Mouse (Mus musculus): ENCODE results near the gene Fry. TPM values are rescaled to one million over a fixed set of nuclear protein-coding genes. Genes with fewer than 3 reads are reported as not detected.

Gene Fry
- polyA plus RNA-seq, 1 experiment from 2014 or later: 10.2 TPM

DNA sequence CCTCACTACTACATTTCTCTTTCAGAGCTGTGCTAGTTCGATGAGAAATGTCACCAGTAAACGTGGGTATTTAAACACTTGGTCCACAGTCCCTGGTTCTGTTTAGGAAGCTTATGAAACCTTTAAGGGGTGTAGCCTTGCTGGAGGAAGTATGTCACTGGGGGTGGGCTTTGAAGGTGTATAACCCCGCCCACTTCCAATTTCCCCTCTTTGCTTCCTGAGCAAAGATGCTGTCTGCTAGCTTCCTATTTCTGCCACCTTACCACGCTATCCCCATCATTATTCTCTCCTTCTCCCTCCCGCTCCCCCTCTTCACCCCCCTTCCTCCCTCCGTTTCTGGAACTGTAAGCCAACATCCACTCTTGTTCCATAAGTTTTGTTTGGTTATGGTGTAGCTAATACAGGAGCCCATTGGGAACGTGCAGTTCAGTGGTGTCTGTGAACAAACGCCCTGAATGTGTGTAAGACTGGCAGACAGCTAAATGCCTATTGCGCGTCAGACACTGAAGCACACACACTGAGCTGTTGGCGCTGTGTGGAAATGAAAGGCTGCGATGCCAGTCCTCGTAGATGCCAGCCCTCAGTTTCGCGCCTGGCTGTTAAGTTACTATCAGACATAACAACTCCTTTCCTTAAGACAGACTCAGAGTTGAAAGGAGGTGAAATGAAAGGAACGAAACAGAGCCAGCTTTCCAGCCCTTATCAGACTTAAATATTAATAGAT is 37.8 kb downstream of the Fry start:
- H3K4me3 ChIP-seq: no peak overlapping the region
- ATAC-seq (ENCODE audit: insufficient number of reproducible peaks, insufficient read depth, low FRiP score, low TSS enrichment): no peak
- peaks cover 10% of the 10 kb centered on the region; the same call in 1 of the 2 replicates for H3K4me1 ChIP-seq
- no peaks in the 10 kb centered on the region for H3K36me3 ChIP-seq
- no peak overlapping the region for H3K4me2 ChIP-seq (replicated peaks)
- no peaks in the 10 kb centered on the region for H3K9me3 ChIP-seq
- no peak overlapping the region for H3K9ac ChIP-seq
- no peaks in the 10 kb centered on the region for H3K27me3 ChIP-seq
- no peak overlapping the region for H3K27ac ChIP-seq
- 87% methylated on average over 16 of the region's 16 CpGs for WGBS

DNA sequence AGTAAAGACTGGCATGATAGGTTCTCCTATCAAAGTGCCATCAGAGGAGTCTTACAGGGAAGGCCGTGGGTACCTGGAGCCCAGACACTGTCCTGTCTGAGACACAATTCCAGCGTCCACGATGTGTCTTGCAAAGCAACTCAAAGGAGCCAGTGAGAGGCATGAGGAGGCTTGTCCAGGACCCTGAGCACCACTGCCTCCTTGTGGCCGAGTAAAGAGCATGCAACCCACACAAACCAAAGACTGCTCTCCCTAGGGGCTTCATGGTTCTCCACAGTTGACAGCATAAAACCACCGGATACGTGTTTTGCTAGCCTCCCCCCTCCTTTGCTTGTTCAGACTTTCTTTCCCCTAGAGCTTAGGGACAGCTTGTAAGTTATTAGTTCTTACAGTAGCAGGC is 39.2 kb downstream of the Fry start:
- Histone ChIP-seq H3K4me2 (replicated peaks) (no peak overlapping the region), H3K27me3 (no peaks in the 10 kb centered on the region), H3K9ac (no peak overlapping the region), H3K4me3 (no peak overlapping the region), H3K36me3 (no peaks in the 10 kb centered on the region), H3K27ac (no peak overlapping the region), H3K4me1 (peaks cover 4% of the 10 kb centered on the region; the same call in 1 of the 2 replicates), H3K9me3 (no peaks in the 10 kb centered on the region)
- no peak for ATAC-seq (ENCODE audit: insufficient number of reproducible peaks, insufficient read depth, low FRiP score, low TSS enrichment)
- 36% methylated on average over 6 of the region's 6 CpGs for WGBS

DNA sequence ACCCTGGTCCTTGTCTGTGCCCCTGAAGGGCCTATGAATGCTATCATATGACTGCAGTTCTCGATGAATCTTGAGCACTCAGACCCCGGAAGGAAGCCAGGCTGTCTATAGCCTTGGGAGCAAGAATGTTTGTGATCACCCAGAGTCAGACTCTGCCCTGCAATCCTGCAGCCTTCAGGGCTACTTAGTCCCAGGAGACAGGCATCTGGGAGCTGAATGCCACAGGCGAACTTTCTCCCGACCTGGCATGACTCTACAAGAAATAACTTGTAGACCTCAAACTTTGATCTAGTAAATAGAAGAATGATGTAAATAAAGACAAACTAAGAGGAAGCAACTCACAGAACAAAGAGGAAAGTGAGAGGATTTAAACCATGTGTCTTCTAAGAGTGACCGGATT is 40.7 kb downstream of the Fry start:
- 30% methylated on average over 5 of the region's 5 CpGs for WGBS
- ATAC-seq (ENCODE audit: insufficient number of reproducible peaks, insufficient read depth, low FRiP score, low TSS enrichment): no peak
- Histone ChIP-seq H3K4me2 (replicated peaks) (no peak overlapping the region), H3K27me3 (no peaks in the 10 kb centered on the region), H3K9ac (no peak overlapping the region), H3K27ac (no peak overlapping the region), H3K4me1 (peaks cover 4% of the 10 kb centered on the region; the same call in 1 of the 2 replicates), H3K4me3 (no peak overlapping the region), H3K9me3 (no peaks in the 10 kb centered on the region), H3K36me3 (no peaks in the 10 kb centered on the region)

DNA sequence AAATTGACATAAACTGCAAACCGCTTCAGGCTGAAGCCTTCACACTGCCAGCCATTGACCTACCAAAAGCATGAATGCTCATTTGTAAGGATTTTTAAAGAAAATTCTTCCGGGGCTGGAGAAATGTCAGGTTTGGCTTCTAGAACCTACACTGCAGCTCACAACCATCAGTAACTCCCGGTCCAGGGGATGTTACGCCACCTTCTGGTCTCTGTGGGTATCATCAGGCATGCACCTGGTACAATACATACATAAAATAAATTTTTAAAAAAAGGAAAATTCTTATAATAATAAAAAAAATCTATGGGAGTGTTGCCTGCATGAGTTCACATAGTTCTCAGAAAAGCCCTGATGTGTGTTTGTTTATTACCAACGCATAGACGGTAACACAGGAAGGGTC is 42.7 kb downstream of the Fry start:
- Histone ChIP-seq H3K27me3 (no peaks in the 10 kb centered on the region), H3K9me3 (no peaks in the 10 kb centered on the region), H3K9ac (no peak overlapping the region), H3K27ac (no peak overlapping the region), H3K36me3 (no peaks in the 10 kb centered on the region), H3K4me3 (no peak overlapping the region), H3K4me1 (peaks cover 4% of the 10 kb centered on the region; the same call in 1 of the 2 replicates), H3K4me2 (replicated peaks) (no peak overlapping the region)
- ATAC-seq (ENCODE audit: insufficient number of reproducible peaks, insufficient read depth, low FRiP score, low TSS enrichment): no peak
- whole genome bisulfite sequencing: 80% methylated on average over 6 of the region's 6 CpGs

DNA sequence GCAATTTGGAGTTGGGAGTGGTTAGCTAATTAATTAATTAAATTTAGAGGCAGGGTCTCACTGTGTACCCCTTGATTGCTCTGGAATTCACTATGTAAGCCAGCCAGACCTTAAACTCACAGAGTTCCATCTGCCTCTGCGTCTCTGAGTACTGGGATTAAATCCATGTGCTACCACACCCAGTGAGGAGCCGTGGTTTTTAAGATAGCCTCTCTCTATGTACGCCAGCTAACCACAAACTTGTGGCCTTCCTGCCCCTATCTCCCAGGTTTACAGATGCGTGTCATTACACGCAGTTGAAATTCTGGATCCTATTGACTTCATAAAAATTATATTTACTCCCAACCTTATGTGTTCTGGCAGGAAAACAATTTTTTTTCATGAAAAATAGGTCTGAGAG is 43.5 kb downstream of the Fry start:
- Histone ChIP-seq H3K36me3 (no peaks in the 10 kb centered on the region), H3K27me3 (no peaks in the 10 kb centered on the region), H3K9me3 (no peaks in the 10 kb centered on the region), H3K27ac (no peak overlapping the region), H3K4me3 (no peak overlapping the region), H3K4me1 (peaks cover 4% of the 10 kb centered on the region; the same call in 1 of the 2 replicates), H3K9ac (no peak overlapping the region), H3K4me2 (replicated peaks) (no peak overlapping the region)
- ATAC-seq (ENCODE audit: insufficient number of reproducible peaks, insufficient read depth, low FRiP score, low TSS enrichment): no peak
- 52% methylated on average over 5 of the region's 5 CpGs for WGBS

DNA sequence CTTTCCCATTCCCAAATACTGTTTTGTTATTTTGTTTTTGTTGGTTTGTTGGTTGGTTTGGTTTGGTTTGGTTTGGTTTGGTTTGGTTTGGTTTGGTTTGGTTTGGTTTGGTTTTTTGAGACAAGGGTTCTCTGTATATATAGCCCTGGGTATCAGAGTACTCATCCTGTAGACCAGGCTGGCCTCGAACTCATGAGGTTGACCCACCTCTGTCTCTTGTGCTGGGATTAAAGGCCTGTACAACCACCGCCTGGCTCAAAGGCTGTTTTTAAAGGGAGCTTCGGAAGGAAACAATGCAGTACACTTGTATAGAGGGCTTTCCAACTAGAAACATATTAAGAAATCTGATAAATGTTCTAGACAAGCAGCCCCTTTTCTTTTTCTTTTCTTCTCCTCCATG is 46.2 kb downstream of the Fry start:
- no peak overlapping the region for H3K27ac ChIP-seq
- no peak overlapping the region for H3K4me2 ChIP-seq (replicated peaks)
- H3K4me3 ChIP-seq: no peak overlapping the region
- H3K9me3 ChIP-seq: no peaks in the 10 kb centered on the region
- no peak overlapping the region for H3K9ac ChIP-seq
- H3K36me3 ChIP-seq: no peaks in the 10 kb centered on the region
- WGBS: 79% methylated on average over 3 of the region's 3 CpGs
- no peak for ATAC-seq (ENCODE audit: insufficient number of reproducible peaks, insufficient read depth, low FRiP score, low TSS enrichment)
- peaks cover 2% of the 10 kb centered on the region; the same call in 1 of the 2 replicates for H3K4me1 ChIP-seq
- no peaks in the 10 kb centered on the region for H3K27me3 ChIP-seq

DNA sequence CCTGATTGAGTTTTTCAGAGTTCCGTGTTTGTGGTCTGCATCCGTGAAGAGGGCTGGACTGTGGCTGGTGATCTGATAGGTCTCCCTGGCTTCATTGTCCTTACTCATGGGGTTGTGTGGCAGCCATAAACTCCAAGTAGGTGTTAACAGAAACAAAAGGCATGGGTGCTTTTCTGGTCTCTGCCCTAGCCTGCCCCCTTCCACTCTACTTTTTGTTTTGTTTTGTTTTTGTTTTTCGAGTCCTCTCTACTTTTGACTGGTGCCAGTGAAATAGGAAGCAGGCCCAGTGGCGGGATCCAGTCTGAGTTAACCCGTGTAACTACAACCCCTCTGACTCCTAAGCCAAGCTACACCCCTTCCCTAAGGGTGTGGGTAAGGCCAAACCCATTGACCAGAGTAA is 48.4 kb downstream of the Fry start:
- H3K4me2 ChIP-seq (replicated peaks): no peak overlapping the region
- H3K36me3 ChIP-seq: no peaks in the 10 kb centered on the region
- 82% methylated on average over 5 of the region's 5 CpGs for WGBS
- H3K9ac ChIP-seq: no peak overlapping the region
- H3K9me3 ChIP-seq: no peaks in the 10 kb centered on the region
- no peak overlapping the region for H3K27ac ChIP-seq
- H3K27me3 ChIP-seq: no peaks in the 10 kb centered on the region
- H3K4me1 ChIP-seq: no peaks in the 10 kb centered on the region
- no peak overlapping the region for H3K4me3 ChIP-seq
- no peak for ATAC-seq (ENCODE audit: insufficient number of reproducible peaks, insufficient read depth, low FRiP score, low TSS enrichment)

DNA sequence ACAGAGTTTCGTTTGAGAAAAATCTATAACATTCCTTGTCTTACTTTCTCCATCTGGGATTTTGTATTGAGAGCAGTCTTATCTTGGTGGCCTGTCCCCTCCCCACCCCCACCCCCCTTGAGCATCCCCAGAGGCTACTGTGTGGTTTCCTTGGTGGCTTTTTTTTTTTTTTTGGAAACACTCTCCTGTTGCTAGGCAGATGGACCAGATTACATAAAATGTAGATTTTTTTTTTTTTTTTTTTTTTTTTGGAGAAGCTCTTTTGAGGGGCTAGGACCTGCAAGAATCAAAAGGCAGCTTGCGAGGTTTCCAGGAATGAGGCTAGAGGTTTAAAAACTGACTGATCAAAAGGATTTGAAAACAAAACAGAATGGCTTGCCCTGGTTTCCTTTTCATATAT is 48.8 kb downstream of the Fry start:
- Histone ChIP-seq H3K9me3 (no peaks in the 10 kb centered on the region), H3K4me3 (no peak overlapping the region), H3K27ac (no peak overlapping the region), H3K4me1 (no peaks in the 10 kb centered on the region), H3K36me3 (no peaks in the 10 kb centered on the region), H3K4me2 (replicated peaks) (no peak overlapping the region), H3K27me3 (no peaks in the 10 kb centered on the region), H3K9ac (no peak overlapping the region)
- ATAC-seq (ENCODE audit: insufficient number of reproducible peaks, insufficient read depth, low FRiP score, low TSS enrichment): no peak
- 44% methylated on average over 2 of the region's 2 CpGs for WGBS

DNA sequence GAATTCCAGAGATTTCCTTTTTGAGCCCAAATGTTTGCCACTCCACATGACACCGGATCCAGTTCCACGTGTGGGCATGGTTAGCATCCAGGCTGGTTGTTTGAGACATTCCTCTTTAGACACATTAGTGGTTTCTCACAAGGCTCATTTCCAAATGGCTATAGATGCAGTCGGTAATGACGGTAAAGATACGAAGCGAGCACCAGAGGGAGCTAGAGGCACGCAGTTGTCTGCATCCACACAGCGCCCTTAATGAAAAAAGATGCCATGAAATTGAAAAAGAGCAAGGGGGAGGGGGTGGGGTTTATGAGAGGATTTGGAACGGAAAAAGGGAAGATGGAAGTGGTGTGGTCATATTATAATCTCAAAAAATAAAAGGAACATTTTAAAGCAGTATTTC is 50.3 kb downstream of the Fry start:
- Histone ChIP-seq H3K4me1 (no peaks in the 10 kb centered on the region), H3K9ac (no peak overlapping the region), H3K4me3 (no peak overlapping the region), H3K27ac (no peak overlapping the region), H3K36me3 (no peaks in the 10 kb centered on the region), H3K4me2 (replicated peaks) (no peak overlapping the region), H3K9me3 (no peaks in the 10 kb centered on the region), H3K27me3 (no peaks in the 10 kb centered on the region)
- no peak for ATAC-seq (ENCODE audit: insufficient number of reproducible peaks, insufficient read depth, low FRiP score, low TSS enrichment)
- 2% methylated on average over 9 of the region's 9 CpGs for WGBS

DNA sequence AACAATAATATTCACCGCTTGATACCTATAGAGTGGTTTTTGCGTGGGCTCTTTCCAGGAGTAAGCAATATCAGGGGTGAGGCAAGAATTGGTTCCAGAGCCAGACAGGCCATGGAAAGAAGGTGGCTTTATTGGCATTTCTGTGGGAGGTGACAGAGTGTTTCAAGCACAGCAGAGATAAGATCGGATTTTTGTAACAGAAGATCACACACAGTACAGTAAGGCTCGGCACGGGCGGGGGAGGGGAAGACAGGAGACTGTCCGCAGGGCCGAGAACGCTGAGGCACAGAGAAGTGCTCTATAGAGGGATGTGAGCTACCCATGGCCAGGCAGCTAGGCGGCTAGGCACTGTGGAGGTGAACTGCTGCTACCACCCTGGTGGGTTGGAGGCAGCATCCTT is 53.1 kb downstream of the Fry start:
- Histone ChIP-seq H3K27ac (no peak overlapping the region), H3K4me3 (no peak overlapping the region), H3K27me3 (no peaks in the 10 kb centered on the region), H3K9me3 (0 out of 2 replicates have a peak, but pooled peaks cover 2% of the 10 kb centered on the region), H3K4me1 (no peaks in the 10 kb centered on the region), H3K4me2 (replicated peaks) (no peak overlapping the region), H3K9ac (no peak overlapping the region), H3K36me3 (no peaks in the 10 kb centered on the region)
- ATAC-seq (ENCODE audit: insufficient number of reproducible peaks, insufficient read depth, low FRiP score, low TSS enrichment): peak; percentile 72; the same call in 1 of the 2 replicates
- 53% methylated on average over 10 of the region's 10 CpGs for WGBS

DNA sequence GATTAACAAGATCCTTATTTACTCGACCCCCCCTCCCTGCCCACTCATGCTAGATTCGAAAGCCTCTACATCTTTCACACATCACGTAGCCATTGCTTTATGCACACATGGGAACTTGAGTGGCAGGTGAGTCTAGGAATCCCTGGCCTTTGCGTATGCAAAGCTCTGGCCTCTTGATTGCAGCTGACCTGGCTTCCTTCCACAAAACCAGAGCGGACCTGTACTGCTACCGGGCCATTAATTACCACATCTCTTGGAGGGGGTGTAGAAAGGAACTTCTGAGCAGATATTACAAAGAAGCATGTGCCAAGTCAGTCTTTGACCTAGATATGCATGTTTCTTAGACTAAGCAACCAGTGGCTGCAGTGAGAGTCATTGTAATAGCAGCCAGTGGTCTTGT is 55.4 kb downstream of the Fry start:
- Histone ChIP-seq H3K27me3 (no peaks in the 10 kb centered on the region), H3K9me3 (0 out of 2 replicates have a peak, but pooled peaks cover 2% of the 10 kb centered on the region), H3K27ac (no peak overlapping the region), H3K4me2 (replicated peaks) (no peak overlapping the region), H3K9ac (no peak overlapping the region), H3K4me1 (no peaks in the 10 kb centered on the region), H3K36me3 (no peaks in the 10 kb centered on the region), H3K4me3 (no peak overlapping the region)
- ATAC-seq (ENCODE audit: insufficient number of reproducible peaks, insufficient read depth, low FRiP score, low TSS enrichment): no peak
- WGBS: 85% methylated on average over 6 of the region's 6 CpGs

DNA sequence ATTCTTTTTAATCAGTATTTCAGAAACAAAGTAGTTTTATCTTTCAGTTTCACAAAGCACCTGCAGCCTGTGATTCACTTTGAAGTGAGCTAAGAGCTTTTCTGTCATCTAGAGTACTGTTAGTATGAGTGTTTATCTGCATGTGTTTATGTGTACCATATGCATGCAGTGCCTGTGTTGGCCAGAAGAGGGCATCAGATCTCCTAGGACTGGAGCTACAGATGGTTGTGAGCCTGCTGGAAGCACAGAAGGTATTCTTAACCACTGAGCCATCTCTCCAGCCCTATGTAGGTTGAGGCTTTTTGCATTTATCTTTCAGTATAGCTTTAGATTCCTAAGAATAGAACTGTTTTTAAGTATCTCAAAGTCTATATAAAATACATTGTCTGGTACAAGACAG is 56.5 kb downstream of the Fry start:
- ATAC-seq (ENCODE audit: insufficient number of reproducible peaks, insufficient read depth, low FRiP score, low TSS enrichment): no peak
- Histone ChIP-seq H3K9ac (no peak overlapping the region), H3K9me3 (0 out of 2 replicates have a peak, but pooled peaks cover 2% of the 10 kb centered on the region), H3K4me2 (replicated peaks) (no peak overlapping the region), H3K4me1 (no peaks in the 10 kb centered on the region), H3K4me3 (no peak overlapping the region), H3K36me3 (no peaks in the 10 kb centered on the region), H3K27me3 (no peaks in the 10 kb centered on the region), H3K27ac (no peak overlapping the region)
